Mouse (Mus musculus): ENCODE measurements around the gene Krt222. TPM values are rescaled to one million over a fixed set of nuclear protein-coding genes. Genes with fewer than 3 reads are reported as not detected.

Gene Krt222
- polyA plus RNA-seq (2015; fragmentation: Nextera tagmentation; extraction: Ambion mirVana): 2.3 and 3.3 TPM in 2 replicates

DNA sequence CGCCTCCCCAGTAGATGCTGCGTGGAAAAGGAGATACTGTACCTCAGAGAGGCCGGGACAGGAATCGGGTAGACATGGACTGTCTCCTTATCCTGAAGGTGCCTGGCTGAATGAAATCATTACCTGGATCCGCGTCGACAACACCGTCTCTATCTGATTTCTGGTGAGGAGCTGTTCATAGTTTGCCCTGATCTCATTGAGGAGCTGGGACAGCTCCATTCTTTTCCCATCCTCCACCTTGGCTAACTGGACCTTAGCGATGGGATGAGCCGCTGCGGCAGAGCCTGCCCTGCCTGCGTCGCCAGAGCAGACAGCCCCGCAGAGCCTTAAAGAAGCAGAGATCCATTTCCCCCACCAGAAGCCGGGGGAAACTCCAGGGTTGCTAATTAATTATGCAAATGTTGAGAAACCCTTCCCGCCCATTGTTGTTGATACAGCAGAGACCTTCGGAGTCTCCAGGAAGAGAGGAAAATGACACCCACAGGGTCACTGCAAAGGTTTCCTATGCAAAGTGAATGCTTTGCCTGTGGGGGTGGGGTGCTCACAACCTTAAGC is at the start of gene Krt222:
Gene Krt222, minus strand, starts transcription at position 266 of the 555 bp plus-strand sequence.
- H3K4me2 ChIP-seq (replicated peaks): peak within 1 kb of the TSS; percentile 51
- 7% methylated on average over 17 of the region's 17 CpGs for WGBS
- ATAC-seq (replicated peaks): no peak
- peak within 1 kb of the TSS; percentile 38 for H3K4me3 ChIP-seq
- peak within 1 kb of the TSS; percentile 60 for H3K27ac ChIP-seq (replicated peaks)
- peaks cover 8% of the 10 kb centered on the region for H3K4me1 ChIP-seq
- no peaks in the 10 kb centered on the region for H3K9me3 ChIP-seq
- no peaks in the 10 kb centered on the region for H3K36me3 ChIP-seq
- peak within 1 kb of the TSS; percentile 49 for H3K9ac ChIP-seq (replicated peaks)
- H3K27me3 ChIP-seq: no peaks in the 10 kb centered on the region

DNA sequence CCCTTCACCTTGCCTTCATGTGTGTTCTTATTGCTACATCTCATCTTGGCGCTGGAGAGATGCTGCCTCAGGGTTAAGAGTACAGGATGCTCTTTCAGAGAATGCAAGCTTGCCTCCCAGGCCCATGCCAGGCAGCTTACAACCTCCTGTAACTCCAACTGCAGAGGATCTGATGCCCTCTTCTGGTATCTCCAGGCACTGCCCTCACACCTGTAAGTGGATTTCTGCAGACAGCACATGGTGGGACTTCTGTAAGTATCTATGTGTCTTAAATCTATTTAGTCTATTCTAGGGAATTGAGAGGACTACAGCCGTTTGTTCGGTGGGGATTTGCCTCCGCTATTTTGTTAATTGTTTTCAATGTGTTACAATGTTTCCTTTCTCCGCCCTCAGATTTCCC is 49.0 kb upstream of the Krt222 start:
- Histone ChIP-seq H3K9me3 (no peaks in the 10 kb centered on the region), H3K4me1 (no peaks in the 10 kb centered on the region), H3K9ac (replicated peaks) (no peak overlapping the region), H3K4me3 (no peak overlapping the region), H3K4me2 (replicated peaks) (no peak overlapping the region), H3K36me3 (no peaks in the 10 kb centered on the region), H3K27ac (replicated peaks) (no peak overlapping the region), H3K27me3 (no peaks in the 10 kb centered on the region)
- ATAC-seq (replicated peaks): no peak
- 63% methylated on average over 5 of the region's 5 CpGs for WGBS

DNA sequence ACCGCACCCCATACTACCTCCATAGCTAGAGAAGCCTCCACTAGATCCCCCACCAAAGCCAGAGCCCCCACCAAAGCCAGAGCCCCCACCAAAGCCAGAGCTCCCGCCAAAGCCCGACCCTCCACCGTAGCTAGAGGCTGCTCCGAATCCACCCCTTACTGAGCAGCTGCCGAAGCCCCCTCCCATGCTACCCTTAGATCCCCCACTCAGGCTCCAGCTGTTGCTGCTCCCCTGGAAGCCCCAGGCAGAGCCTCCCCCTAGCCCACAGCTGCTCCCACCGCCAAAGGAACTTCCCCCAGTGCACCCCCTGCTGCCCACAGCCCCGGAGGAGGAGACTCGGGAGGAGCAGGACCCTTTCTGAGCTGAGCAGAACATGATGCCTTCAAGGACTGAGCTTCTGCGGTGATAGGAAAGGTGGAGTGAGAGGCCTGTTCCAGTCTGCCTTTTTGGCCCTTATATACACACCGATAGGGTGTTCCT is 41.0 kb upstream of the Krt222 start, which contains the start of gene Krt24:
Gene Krt24, minus strand, starts transcription at position 430 of the 480 bp plus-strand sequence.
- Histone ChIP-seq H3K27ac (replicated peaks) (no peak within 1 kb of the TSS), H3K4me3 (no peak within 1 kb of the TSS), H3K36me3 (no peaks in the 10 kb centered on the region), H3K4me2 (replicated peaks) (no peak within 1 kb of the TSS), H3K9ac (replicated peaks) (no peak within 1 kb of the TSS), H3K4me1 (peaks cover 4% of the 10 kb centered on the region; the same call in 1 of the 2 replicates), H3K27me3 (no peaks in the 10 kb centered on the region), H3K9me3 (no peaks in the 10 kb centered on the region)
- 49% methylated on average over 11 of the region's 11 CpGs for WGBS
- ATAC-seq (replicated peaks): no peak

DNA sequence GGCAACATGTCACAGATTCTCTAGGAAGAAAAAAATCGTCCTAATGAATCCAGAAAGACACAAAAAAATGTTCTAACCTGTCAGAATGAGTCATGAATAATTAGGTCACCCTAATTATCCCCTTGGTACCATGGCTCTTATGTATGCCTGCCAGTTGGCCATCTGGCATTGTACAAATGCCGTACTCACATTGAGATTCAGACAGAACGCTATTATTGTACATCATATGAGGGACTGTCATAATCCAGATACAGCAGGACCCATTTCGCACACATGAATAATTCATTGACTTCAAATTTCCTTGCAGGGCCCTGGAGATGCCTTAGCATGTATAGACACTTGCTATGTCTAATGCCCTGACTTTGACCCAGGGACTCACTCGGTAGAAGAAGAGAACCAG is 40.1 kb upstream of the Krt222 start:
- peaks cover 4% of the 10 kb centered on the region; the same call in 1 of the 2 replicates for H3K4me1 ChIP-seq
- ATAC-seq (replicated peaks): no peak
- H3K9me3 ChIP-seq: no peaks in the 10 kb centered on the region
- H3K36me3 ChIP-seq: no peaks in the 10 kb centered on the region
- no peaks in the 10 kb centered on the region for H3K27me3 ChIP-seq
- 64% methylated on average over 5 of the region's 5 CpGs for WGBS
- H3K27ac ChIP-seq (replicated peaks): no peak overlapping the region
- H3K9ac ChIP-seq (replicated peaks): no peak overlapping the region
- H3K4me2 ChIP-seq (replicated peaks): no peak overlapping the region
- H3K4me3 ChIP-seq: no peak overlapping the region

DNA sequence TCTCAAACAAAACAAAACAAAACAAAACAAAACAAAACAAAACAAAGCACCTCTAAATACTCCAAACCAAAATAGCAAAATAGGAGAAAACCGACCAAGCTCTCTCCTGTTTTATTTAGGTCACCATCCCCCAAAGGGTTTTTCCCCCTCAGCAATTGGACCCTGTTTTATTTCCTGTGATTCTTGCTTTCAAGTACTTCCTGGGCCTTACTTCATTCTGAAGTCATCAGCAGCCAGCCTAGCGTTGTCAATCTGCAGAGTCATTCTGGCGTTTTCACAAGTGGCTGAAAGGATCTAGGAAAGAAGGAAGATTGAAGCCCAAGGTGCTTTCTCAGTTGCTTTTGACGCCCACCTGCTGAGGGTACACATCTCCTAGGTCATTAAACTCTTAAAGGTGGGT is 39.4 kb upstream of the Krt222 start:
- WGBS: 49% methylated on average over 4 of the region's 4 CpGs
- Histone ChIP-seq H3K4me1 (peaks cover 4% of the 10 kb centered on the region; the same call in 1 of the 2 replicates), H3K4me2 (replicated peaks) (no peak overlapping the region), H3K9me3 (no peaks in the 10 kb centered on the region), H3K27me3 (no peaks in the 10 kb centered on the region), H3K36me3 (no peaks in the 10 kb centered on the region), H3K4me3 (no peak overlapping the region), H3K9ac (replicated peaks) (no peak overlapping the region), H3K27ac (replicated peaks) (no peak overlapping the region)
- ATAC-seq (replicated peaks): no peak

DNA sequence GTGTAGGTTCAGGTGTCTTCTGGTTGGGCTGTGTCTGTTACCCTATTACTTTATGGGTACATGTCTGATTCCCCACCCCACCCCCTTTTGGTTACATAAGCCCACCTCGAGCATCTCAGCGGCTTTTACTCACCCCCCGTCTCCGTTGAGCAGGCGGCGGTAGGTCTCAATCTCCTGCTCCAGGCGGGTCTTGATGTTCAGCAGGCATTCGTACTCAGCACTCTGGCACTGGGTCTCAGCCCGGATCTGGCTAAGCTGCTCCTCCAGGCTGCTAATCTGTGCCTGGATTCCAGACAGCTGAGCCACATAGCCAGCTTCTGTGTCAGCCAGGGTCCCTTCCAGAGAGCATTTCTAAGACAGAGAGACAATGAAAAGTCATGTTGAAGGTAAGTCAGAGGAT is 37.2 kb upstream of the Krt222 start:
- H3K4me3 ChIP-seq: no peak overlapping the region
- 77% methylated on average over 9 of the region's 9 CpGs for WGBS
- H3K9ac ChIP-seq (replicated peaks): no peak overlapping the region
- peaks cover 4% of the 10 kb centered on the region; the same call in 1 of the 2 replicates for H3K4me1 ChIP-seq
- H3K27ac ChIP-seq (replicated peaks): no peak overlapping the region
- H3K9me3 ChIP-seq: no peaks in the 10 kb centered on the region
- no peaks in the 10 kb centered on the region for H3K27me3 ChIP-seq
- no peaks in the 10 kb centered on the region for H3K36me3 ChIP-seq
- no peak for ATAC-seq (replicated peaks)
- no peak overlapping the region for H3K4me2 ChIP-seq (replicated peaks)

DNA sequence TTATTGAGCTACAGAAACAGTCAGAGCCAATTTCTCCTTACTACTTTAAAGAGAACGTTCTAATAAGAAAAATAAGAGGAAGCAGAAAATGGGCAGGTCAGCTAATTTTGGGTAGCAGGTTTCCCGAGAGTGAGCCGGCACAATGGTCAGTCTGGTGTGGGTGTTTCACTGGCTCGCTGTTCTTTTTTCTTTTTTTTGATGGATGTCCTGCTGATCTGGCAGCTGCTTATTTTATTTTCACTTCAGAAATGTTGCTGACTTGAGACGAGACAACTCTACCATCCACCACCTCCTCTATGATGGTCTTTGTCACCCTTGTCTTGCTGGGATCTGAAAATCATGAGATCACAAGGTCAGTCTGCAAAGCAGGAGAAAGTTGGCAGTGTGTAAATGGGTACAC is 36.1 kb upstream of the Krt222 start:
- no peak overlapping the region for H3K4me2 ChIP-seq (replicated peaks)
- no peaks in the 10 kb centered on the region for H3K36me3 ChIP-seq
- WGBS: 77% methylated on average over 5 of the region's 5 CpGs
- H3K27me3 ChIP-seq: no peaks in the 10 kb centered on the region
- H3K9me3 ChIP-seq: no peaks in the 10 kb centered on the region
- ATAC-seq (replicated peaks): no peak
- peaks cover 4% of the 10 kb centered on the region; the same call in 1 of the 2 replicates for H3K4me1 ChIP-seq
- H3K27ac ChIP-seq (replicated peaks): no peak overlapping the region
- no peak overlapping the region for H3K9ac ChIP-seq (replicated peaks)
- no peak overlapping the region for H3K4me3 ChIP-seq

DNA sequence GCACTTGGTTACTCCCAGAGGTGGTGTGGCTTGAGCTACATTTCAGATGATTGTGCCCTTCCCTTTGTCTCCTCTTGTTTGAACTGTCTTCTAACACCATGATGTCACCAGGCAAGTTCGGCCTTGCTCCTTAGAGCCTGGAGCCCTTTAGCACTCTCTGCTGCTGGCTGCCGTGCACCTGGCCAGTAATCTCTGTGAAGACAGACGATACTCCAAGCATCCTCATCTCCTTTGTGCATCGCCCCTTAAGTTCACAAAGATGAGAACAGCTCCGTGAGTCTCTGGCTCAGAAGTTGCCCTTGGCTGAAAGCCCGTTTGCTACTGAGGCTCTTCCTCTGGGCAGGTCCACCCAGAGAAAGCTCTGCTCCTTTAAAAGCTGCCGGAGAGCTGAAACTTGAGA is 32.9 kb upstream of the Krt222 start:
- no peak overlapping the region for H3K4me3 ChIP-seq
- no peaks in the 10 kb centered on the region for H3K9me3 ChIP-seq
- no peaks in the 10 kb centered on the region for H3K27me3 ChIP-seq
- H3K27ac ChIP-seq (replicated peaks): no peak overlapping the region
- no peak overlapping the region for H3K4me2 ChIP-seq (replicated peaks)
- H3K36me3 ChIP-seq: no peaks in the 10 kb centered on the region
- no peaks in the 10 kb centered on the region for H3K4me1 ChIP-seq
- 60% methylated on average over 7 of the region's 7 CpGs for WGBS
- H3K9ac ChIP-seq (replicated peaks): no peak overlapping the region
- no peak for ATAC-seq (replicated peaks)

DNA sequence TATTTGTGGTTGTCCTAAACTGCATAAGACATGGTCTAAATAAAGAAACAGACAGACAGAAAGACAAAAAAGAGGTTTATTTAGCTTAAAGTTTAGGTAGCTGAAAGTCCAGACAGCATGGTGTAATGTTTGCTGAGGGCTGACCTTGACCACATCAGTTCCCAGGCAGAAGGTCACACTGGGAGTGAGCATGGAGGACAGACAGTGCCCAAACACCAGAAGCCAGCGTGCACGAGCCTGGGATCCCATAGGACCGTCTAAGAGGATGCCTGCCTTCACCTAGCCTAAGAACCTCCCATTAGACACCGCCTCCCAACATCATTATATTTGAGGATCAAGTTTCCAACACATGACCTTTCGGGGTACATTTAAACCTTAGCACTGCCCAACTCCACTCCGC is 31.7 kb upstream of the Krt222 start:
- Histone ChIP-seq H3K36me3 (no peaks in the 10 kb centered on the region), H3K4me1 (no peaks in the 10 kb centered on the region), H3K27ac (replicated peaks) (no peak overlapping the region), H3K4me2 (replicated peaks) (no peak overlapping the region), H3K9me3 (no peaks in the 10 kb centered on the region), H3K27me3 (no peaks in the 10 kb centered on the region), H3K9ac (replicated peaks) (no peak overlapping the region), H3K4me3 (no peak overlapping the region)
- 87% methylated on average over 6 of the region's 6 CpGs for WGBS
- ATAC-seq (replicated peaks): no peak

DNA sequence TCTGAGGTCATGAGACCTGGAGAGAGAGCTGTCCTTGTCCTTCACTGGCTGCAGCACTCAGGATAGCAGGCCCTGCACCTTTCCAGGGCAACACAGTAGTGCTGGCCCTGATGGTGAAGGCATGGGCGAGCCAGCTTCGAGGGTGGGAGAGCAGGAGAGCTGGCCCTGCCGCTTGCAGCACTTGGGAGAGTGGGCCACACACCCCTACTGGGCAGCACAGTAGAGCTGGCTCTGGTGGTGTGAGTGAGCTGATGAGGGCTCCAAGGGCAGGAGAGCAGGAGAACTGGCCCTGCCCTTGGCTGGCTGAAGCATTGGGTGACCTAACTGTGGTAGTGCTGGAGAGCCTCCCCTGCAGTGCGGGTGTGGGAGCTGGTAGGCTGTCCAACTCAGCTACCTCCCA is 28.8 kb upstream of the Krt222 start:
- Histone ChIP-seq H3K36me3 (no peaks in the 10 kb centered on the region), H3K27me3 (no peaks in the 10 kb centered on the region), H3K9ac (replicated peaks) (no peak overlapping the region), H3K27ac (replicated peaks) (no peak overlapping the region), H3K4me3 (no peak overlapping the region), H3K4me1 (no peaks in the 10 kb centered on the region), H3K9me3 (no peaks in the 10 kb centered on the region), H3K4me2 (replicated peaks) (no peak overlapping the region)
- 86% methylated on average over 4 of the region's 4 CpGs for WGBS
- ATAC-seq (replicated peaks): no peak

DNA sequence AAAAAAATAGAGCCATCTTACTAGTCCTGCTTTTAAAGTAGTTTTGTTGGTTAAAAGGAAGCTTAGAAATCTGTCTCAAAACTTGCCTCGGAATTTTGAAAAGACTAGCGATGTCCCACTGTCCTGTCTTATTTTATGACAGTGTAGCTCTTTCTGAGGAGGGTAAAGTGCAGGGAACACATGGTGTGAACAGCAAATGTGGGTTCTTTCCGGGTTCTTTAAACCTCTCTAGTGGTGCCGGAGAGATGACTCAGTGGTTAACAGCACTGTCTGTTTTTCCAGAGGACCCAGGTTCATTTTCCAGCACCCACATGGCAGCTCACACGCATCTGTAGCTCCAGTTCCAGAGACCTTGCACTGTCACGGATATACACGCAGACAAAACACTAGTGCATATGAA is 25.3 kb upstream of the Krt222 start:
- no peaks in the 10 kb centered on the region for H3K27me3 ChIP-seq
- H3K36me3 ChIP-seq: no peaks in the 10 kb centered on the region
- 89% methylated on average over 7 of the region's 7 CpGs for WGBS
- H3K27ac ChIP-seq (replicated peaks): no peak overlapping the region
- no peak for ATAC-seq (replicated peaks)
- H3K9me3 ChIP-seq: no peaks in the 10 kb centered on the region
- no peaks in the 10 kb centered on the region for H3K4me1 ChIP-seq
- no peak overlapping the region for H3K4me2 ChIP-seq (replicated peaks)
- no peak overlapping the region for H3K9ac ChIP-seq (replicated peaks)
- H3K4me3 ChIP-seq: no peak overlapping the region

DNA sequence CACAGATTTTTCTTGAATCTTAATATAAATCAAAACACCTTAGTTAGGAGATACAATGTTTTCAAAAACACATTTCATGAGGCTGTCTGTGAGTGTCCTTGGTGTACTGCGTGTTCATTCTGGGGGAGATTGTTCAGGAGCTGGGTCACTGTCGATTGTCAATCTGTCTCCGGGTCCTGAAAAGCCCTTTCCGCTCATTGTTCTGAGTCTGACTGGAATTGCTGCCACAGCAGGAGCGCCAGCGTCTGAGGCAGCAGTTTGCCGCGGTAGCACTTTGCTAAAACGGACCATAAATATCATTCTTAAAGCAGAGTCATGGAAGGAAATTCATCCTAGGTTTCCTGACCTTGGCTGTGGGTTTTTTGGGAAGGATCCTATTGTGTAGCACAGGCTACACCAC is 21.9 kb upstream of the Krt222 start:
- Histone ChIP-seq H3K4me1 (no peaks in the 10 kb centered on the region), H3K4me3 (no peak overlapping the region), H3K36me3 (no peaks in the 10 kb centered on the region), H3K4me2 (replicated peaks) (no peak overlapping the region), H3K9ac (replicated peaks) (no peak overlapping the region), H3K27me3 (no peaks in the 10 kb centered on the region), H3K27ac (replicated peaks) (no peak overlapping the region), H3K9me3 (no peaks in the 10 kb centered on the region)
- 28% methylated on average over 9 of the region's 9 CpGs for WGBS
- ATAC-seq (replicated peaks): no peak

DNA sequence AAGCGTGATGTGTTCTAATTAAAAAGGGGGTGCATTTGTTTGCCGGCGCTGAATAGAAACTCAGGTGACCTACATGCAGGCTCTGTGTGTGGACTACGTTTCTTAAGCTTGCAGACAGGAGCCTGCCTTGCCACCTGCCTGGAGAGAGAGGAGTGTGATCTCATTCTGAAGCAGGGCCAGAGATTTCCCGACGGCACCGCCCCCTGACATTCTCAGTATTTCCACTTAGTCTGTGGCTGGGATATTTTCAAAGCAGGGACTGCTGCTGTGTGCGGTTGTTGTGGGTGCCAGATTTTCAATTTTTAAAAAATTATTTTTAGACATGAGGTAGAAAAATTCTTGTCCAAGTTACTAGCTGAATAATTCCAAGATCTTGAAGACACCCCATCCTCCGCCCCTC is 21.3 kb upstream of the Krt222 start:
- Histone ChIP-seq H3K27me3 (no peaks in the 10 kb centered on the region), H3K4me2 (replicated peaks) (no peak overlapping the region), H3K36me3 (no peaks in the 10 kb centered on the region), H3K9ac (replicated peaks) (no peak overlapping the region), H3K4me3 (no peak overlapping the region), H3K27ac (replicated peaks) (no peak overlapping the region), H3K9me3 (no peaks in the 10 kb centered on the region), H3K4me1 (no peaks in the 10 kb centered on the region)
- no peak for ATAC-seq (replicated peaks)
- 66% methylated on average over 9 of the region's 9 CpGs for WGBS
